In the genomic region with DNA sequence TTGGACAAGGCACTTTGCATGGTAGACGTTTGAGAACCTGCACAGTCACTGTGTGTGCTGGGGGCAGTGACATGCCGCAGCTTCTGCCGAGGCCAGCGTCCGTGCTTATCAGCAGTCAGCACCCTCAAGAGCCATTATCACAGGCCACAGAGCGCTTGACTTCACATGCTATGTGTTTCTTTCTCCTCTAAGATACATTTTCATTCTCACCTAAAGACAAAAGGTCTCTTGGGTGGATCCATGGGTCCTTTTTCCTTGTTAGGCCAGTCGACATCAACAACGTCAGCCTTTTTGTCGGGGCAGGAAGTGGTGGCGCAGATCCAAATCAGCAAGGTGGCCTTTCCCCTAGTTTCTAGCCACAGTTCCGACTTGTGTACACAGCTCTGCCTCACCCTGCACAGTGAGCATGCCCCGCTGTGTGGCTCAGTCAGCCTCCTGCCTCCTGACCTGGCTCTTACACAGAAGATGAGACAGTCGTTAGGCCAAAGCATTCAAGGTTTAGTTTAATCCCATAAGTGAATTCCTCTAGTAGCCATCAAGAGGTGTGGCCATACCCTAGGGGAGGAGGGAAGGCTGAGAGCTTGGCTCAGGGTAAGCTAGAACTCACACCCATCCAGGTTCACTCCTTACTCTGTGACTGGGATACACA, we compare ENCODE assay signal across 8 mouse cellular contexts.
DNase-seq lines count a peak whose midpoint lies in the region; ATAC-seq and TF ChIP-seq lines count a peak whose summit lies in the region.

No protein-coding gene starts in this region.

- ATAC-seq in kidney, embryonic 16.5 days (ENCODE audit: low FRiP score, low TSS enrichment), result peak; percentile 60; the same call in 1 of the 2 replicates
- ATAC-seq in lung, embryonic 14.5 days (ENCODE audit: insufficient read depth), result peak; percentile 87

- H3K27ac ChIP-seq in kidney, embryonic 16.5 days (ENCODE audit: low read length), result no peak overlapping the region
- peak overlapping the region; percentile 36 for H3K27ac ChIP-seq in lung, embryonic 14.5 days (ENCODE audit: low read depth)

- H3K9me3 ChIP-seq in kidney, embryonic 16.5 days (ENCODE audit: low read length), result 0 out of 2 replicates have a peak, but pooled peaks cover 4% of the 10 kb centered on the region
- no peaks in the 10 kb centered on the region for H3K9me3 ChIP-seq in lung, embryonic 14.5 days (ENCODE audit: low read depth, low read length)

- WGBS in kidney, embryonic 16.5 days, result 63% methylated on average over 13 of the region's 13 CpGs
- 37% methylated on average over 13 of the region's 13 CpGs for WGBS in lung, embryonic 14.5 days

- H3K27me3 ChIP-seq in kidney, embryonic 16.5 days (ENCODE audit: insufficient read depth, low read length), result no peaks in the 10 kb centered on the region
- no peaks in the 10 kb centered on the region for H3K27me3 ChIP-seq in lung, embryonic 14.5 days (ENCODE audit: insufficient read depth, low read length)

- H3K4me1 ChIP-seq in kidney, embryonic 16.5 days (ENCODE audit: insufficient read depth, low read length), result peaks cover 5% of the 10 kb centered on the region; the same call in 1 of the 2 replicates
- H3K4me1 ChIP-seq in lung, embryonic 14.5 days (ENCODE audit: insufficient read depth), result no peaks in the 10 kb centered on the region; the same call in 1 of the 2 replicates

- DNase-seq in gastrocnemius, postnatal 10 days, result peak; percentile 17
- no peak for DNase-seq in gastrocnemius, postnatal 25 days
- DNase-seq in adrenal gland, adult 2 months, result peak; percentile 40
- peak; percentile 63 to 76 for DNase-seq in heart, adult 9 months (ENCODE audit: low spot score in 2 of 2)
- peak; percentile 52 for DNase-seq in lung, embryonic 14.5 days
- peak; percentile 69 for DNase-seq in spleen, adult 12 weeks (ENCODE audit: low spot score)
- no peak for DNase-seq in B cell, adult 2 months

- no peak overlapping the region for H3K4me3 ChIP-seq in kidney, embryonic 16.5 days (ENCODE audit: low read length)
- H3K4me3 ChIP-seq in lung, embryonic 14.5 days (ENCODE audit: low read depth, low read length), result no peak overlapping the region

- H3K9ac ChIP-seq in kidney, embryonic 16.5 days (replicated peaks; ENCODE audit: low read length), result no peak overlapping the region
- no peak overlapping the region for H3K9ac ChIP-seq in lung, embryonic 14.5 days

- no peak for TF ChIP-seq CTCF in lung, embryonic 14.5 days (IDR thresholded peaks at IDR 0.05; ENCODE audit: low read depth)

- no peak overlapping the region for H3K4me2 ChIP-seq in kidney, embryonic 16.5 days (replicated peaks; ENCODE audit: low read depth, low read length)
- peak overlapping the region; percentile 33 for H3K4me2 ChIP-seq in lung, embryonic 14.5 days

- no peaks in the 10 kb centered on the region for H3K36me3 ChIP-seq in kidney, embryonic 16.5 days (ENCODE audit: insufficient read depth, low read length)
- H3K36me3 ChIP-seq in lung, embryonic 14.5 days (ENCODE audit: insufficient read depth), result no peaks in the 10 kb centered on the region

Comparison
In these comparisons a context has a peak if more than half of its experiments do, and no peak if none do; other contexts are left out.
1. DNase-seq: peak in gastrocnemius, postnatal 10 days (single experiment), adrenal gland, adult 2 months (single experiment), heart, adult 9 months (2 of 2), lung, embryonic 14.5 days (single experiment) and spleen, adult 12 weeks (single experiment); none in gastrocnemius, postnatal 25 days (single experiment) and B cell, adult 2 months (0 of 2).